Mouse (Mus musculus): Measurements from ENCODE around the gene Emid1. TPM values are rescaled to one million over a fixed set of nuclear protein-coding genes. Genes with fewer than 3 reads are reported as not detected.
A peak's percentile ranks its signal among the peaks of the same experiment; 100 is the strongest.

Emid1 gene
- polyA plus RNA-seq, 1 experiment from 2014 or later = 48.7 TPM

DNA sequence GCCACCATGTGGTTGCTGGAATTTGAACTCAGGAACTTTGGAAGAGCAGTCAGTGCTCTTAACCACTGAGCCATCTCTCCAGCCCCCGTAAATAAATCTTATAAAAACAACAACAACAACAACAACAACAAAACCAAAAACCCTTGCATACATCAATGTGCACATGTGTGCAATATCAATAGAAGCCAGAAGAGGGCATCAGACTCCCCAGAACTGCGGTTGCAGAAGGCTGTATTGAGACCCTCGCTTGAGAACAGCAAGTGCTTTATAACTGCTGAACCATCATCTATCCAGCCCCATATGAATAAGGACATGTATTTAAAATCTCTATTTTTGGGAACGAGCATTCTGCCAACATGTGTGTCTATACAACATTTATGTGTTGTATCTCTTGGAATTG is 77.2 kb downstream of the Emid1 start:
- ATAC-seq (ENCODE audit: low FRiP score, low TSS enrichment) (no peak), DNase-seq (ENCODE audit: low spot score) (no peak)
- Histone ChIP-seq H3K4me3 (ENCODE audit: low read depth, low read length) (no peak overlapping the region), H3K9me3 (ENCODE audit: control insufficient read depth, low read length) (no peaks in the 10 kb centered on the region), H3K36me3 (ENCODE audit: control insufficient read depth, insufficient read depth, low read length) (peaks cover 38% of the 10 kb centered on the region), H3K4me2 (replicated peaks; ENCODE audit: low read depth) (no peak overlapping the region), H3K27ac (replicated peaks) (no peak overlapping the region), H3K9ac (ENCODE audit: low read length) (no peak overlapping the region), H3K4me1 (replicated peaks; ENCODE audit: control insufficient read depth, insufficient read depth) (no peaks in the 10 kb centered on the region), H3K27me3 (ENCODE audit: control insufficient read depth, insufficient read depth, low read length) (no peaks in the 10 kb centered on the region)
- TF ChIP-seq CTCF (IDR thresholded peaks at IDR 0.05; ENCODE audit: low read depth) (peak; percentile 68), EP300 (optimal IDR thresholded peaks at IDR 0.05) (no peak)
- WGBS = 72% methylated on average over 4 of the region's 4 CpGs

DNA sequence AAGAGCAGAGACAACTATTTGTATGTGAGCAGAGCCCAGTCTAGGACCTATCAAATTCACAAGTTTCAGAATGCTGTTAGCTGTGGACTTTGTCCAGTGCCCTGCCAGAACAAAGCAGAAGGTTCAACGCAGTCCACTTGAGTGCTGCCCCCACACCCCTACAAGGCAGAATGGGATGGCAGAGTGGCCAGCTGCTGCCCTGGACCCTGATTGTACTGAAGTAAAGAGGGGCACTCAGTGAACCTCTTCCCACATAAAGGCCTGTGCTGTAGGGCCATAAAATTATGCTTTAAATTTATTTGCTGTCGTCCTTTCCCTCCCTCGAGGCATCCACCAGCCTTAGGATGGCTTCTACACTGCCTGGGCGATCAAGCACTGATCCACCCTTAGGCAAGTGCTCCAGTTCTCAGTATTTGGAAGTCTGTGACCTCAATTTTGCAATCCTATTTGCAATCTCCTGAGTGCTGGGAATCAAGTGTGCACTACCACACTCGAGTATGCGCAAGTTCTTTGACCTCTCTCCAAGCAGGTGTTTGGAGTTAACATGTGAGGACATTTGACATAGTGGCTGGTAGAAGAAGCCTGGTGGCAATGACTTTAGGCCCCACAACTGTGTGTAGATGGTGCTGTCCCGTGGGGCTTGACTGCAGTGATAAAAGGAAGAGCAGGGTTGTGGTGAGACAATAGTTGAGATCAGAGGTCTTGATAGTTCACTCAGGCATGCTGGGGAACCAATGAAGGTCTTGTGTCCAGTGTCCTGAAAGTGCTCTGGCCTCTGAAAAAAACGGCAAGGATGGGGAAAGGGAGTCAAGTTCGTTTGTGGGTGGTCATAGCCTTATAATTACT is 83.7 kb downstream of the Emid1 start:
- Histone ChIP-seq H3K4me3 (ENCODE audit: low read depth, low read length) (no peak overlapping the region), H3K36me3 (ENCODE audit: control insufficient read depth, insufficient read depth, low read length) (peaks cover 29% of the 10 kb centered on the region), H3K4me1 (replicated peaks; ENCODE audit: control insufficient read depth, insufficient read depth) (peaks cover 7% of the 10 kb centered on the region), H3K9ac (ENCODE audit: low read length) (no peak overlapping the region), H3K27ac (replicated peaks) (no peak overlapping the region), H3K4me2 (replicated peaks; ENCODE audit: low read depth) (no peak overlapping the region), H3K27me3 (ENCODE audit: control insufficient read depth, insufficient read depth, low read length) (no peaks in the 10 kb centered on the region), H3K9me3 (ENCODE audit: control insufficient read depth, low read length) (no peaks in the 10 kb centered on the region)
- ATAC-seq (ENCODE audit: low FRiP score, low TSS enrichment) (no peak), DNase-seq (ENCODE audit: low spot score) (no peak)
- TF ChIP-seq CTCF (IDR thresholded peaks at IDR 0.05; ENCODE audit: low read depth) (no peak), EP300 (optimal IDR thresholded peaks at IDR 0.05) (no peak)
- 74% methylated on average over 9 of the region's 9 CpGs for WGBS

DNA sequence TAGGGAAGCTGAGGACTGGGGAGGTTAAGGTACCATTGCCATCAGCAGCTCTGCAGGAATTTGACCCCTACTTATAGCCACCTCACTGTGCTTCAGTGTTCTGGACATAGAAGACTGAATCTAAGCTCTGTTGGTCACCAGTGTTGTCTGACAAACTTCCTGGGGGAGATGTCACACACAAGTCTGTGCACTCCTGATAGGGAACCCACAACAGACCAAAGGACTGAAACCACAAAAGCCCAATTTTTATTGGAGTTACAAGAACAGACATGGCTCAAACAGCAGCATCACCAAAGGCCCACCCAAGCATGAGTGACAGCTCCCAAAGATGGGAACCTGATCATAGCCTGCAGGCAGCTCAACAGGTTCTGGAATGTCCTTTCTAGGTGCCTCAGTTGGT is 85.0 kb downstream of the Emid1 start:
- Histone ChIP-seq H3K27ac (replicated peaks) (no peak overlapping the region), H3K4me1 (replicated peaks; ENCODE audit: control insufficient read depth, insufficient read depth) (peaks cover 17% of the 10 kb centered on the region), H3K4me3 (ENCODE audit: low read depth, low read length) (no peak overlapping the region), H3K9me3 (ENCODE audit: control insufficient read depth, low read length) (no peaks in the 10 kb centered on the region), H3K36me3 (ENCODE audit: control insufficient read depth, insufficient read depth, low read length) (peaks cover 17% of the 10 kb centered on the region), H3K9ac (ENCODE audit: low read length) (no peak overlapping the region), H3K4me2 (replicated peaks; ENCODE audit: low read depth) (no peak overlapping the region), H3K27me3 (ENCODE audit: control insufficient read depth, insufficient read depth, low read length) (no peaks in the 10 kb centered on the region)
- no peak for DNase-seq (ENCODE audit: low spot score)
- no peak for TF ChIP-seq EP300 (optimal IDR thresholded peaks at IDR 0.05)
- TF ChIP-seq CTCF (IDR thresholded peaks at IDR 0.05; ENCODE audit: low read depth) = no peak
- no peak for ATAC-seq (ENCODE audit: low FRiP score, low TSS enrichment)

DNA sequence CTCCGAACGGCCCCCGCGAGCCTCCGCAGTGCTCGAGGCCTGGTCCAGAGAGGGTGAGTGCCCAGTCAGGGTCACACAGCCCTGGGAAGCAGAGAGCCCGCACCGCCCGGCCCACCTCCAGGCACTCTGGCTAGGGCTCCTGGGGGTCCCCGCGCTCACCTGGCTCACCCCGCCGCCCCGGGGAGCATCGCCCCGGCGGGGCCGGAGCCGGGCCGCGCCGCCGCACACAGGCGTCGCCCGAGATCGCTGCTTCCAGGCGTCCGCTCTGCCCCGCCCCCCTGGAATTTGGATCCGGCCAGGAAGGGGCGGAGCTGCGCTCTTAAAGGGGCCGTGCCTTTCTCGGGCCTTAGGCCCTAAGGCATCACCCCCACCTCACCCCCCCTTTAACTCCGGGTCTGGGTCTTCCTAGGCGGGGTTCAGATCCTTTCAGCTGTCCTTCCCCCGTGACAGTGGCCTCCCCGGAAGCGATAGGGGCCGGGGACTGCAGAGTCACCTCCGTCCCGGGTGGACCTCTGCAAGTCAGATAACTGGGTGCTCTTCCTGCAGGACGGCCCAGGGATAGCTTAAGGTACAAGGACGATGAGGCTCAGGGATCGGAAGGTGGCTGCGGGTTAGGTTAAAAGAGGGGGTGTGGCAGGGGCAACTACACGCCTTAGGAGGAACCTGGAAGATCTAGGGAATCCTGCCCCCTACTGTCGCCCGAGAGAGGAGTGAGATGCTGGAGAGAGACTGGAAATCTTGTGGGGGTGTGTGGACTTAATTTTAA is 86.8 kb downstream of the Emid1 start, which contains the start of gene Gas2l1:
Gene Gas2l1 (minus strand): TSS at position 272 of the 766 bp plus-strand sequence.
- H3K27ac ChIP-seq (replicated peaks) = peak within 1 kb of the TSS; percentile 56; the same call in 1 of the 2 replicates
- peak; percentile 68 for ATAC-seq (ENCODE audit: low FRiP score, low TSS enrichment)
- peak; percentile 81 for TF ChIP-seq CTCF (IDR thresholded peaks at IDR 0.05; ENCODE audit: low read depth)
- TF ChIP-seq EP300 (optimal IDR thresholded peaks at IDR 0.05) = no peak
- under 1% methylated on average over 50 of the region's 50 CpGs for WGBS
- peak within 1 kb of the TSS; percentile 71 for H3K4me2 ChIP-seq (replicated peaks; ENCODE audit: low read depth)
- peaks cover 25% of the 10 kb centered on the region for H3K4me1 ChIP-seq (replicated peaks; ENCODE audit: control insufficient read depth, insufficient read depth)
- no peaks in the 10 kb centered on the region for H3K9me3 ChIP-seq (ENCODE audit: control insufficient read depth, low read length)
- DNase-seq (ENCODE audit: low spot score) = peak; percentile 92
- H3K27me3 ChIP-seq (ENCODE audit: control insufficient read depth, insufficient read depth, low read length) = 0 out of 2 replicates have a peak, but pooled peaks cover 2% of the 10 kb centered on the region
- peaks cover 10% of the 10 kb centered on the region; the same call in 1 of the 2 replicates for H3K36me3 ChIP-seq (ENCODE audit: control insufficient read depth, insufficient read depth, low read length)
- H3K4me3 ChIP-seq (ENCODE audit: low read depth, low read length) = peak within 1 kb of the TSS; percentile 72
- peak within 1 kb of the TSS; percentile 75 for H3K9ac ChIP-seq (ENCODE audit: low read length)

DNA sequence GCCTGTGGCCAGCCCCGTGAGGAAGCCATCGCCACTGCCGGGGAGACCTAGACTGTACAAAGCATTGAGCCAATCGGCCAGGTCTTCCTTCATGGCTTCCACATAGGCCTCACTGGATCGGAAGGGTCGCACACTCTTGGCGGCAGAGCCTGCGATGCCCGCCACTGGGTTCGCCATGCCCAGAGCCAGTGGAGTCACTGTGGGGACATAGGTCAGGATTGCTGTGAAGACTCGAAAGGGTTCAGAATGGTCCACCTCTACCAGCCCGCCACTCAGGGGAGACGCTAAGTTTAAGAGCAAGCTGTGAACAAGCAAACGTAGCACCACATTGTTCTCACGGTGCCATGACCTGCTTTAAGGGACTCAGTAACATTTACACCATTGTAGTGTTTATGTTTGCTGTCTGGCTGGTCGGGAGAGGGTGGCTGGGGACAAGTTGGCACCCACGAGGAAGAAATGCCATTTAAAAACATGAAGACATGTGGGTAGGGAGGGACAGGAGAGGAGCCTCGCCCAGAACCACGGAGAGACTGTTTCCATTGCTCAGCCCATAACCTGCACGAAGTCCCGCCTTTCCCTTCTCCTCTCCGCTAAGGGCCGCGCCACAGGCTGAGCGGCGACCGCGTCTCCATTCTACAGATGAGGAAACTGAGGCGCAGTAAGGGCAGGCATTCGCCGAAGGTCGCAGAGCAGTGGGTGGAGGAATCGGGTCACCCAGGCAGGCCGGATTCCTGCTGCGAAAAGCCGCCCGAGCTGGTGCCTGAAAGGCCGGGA is 87.6 kb downstream of the Emid1 start:
- 0 out of 2 replicates have a peak, but pooled peaks cover 2% of the 10 kb centered on the region for H3K27me3 ChIP-seq (ENCODE audit: control insufficient read depth, insufficient read depth, low read length)
- no peak for TF ChIP-seq CTCF (IDR thresholded peaks at IDR 0.05; ENCODE audit: low read depth)
- no peak for TF ChIP-seq EP300 (optimal IDR thresholded peaks at IDR 0.05)
- 16% methylated on average over 36 of the region's 38 CpGs for WGBS
- peaks cover 9% of the 10 kb centered on the region; the same call in 1 of the 2 replicates for H3K36me3 ChIP-seq (ENCODE audit: control insufficient read depth, insufficient read depth, low read length)
- peaks cover 25% of the 10 kb centered on the region for H3K4me1 ChIP-seq (replicated peaks; ENCODE audit: control insufficient read depth, insufficient read depth)
- H3K4me3 ChIP-seq (ENCODE audit: low read depth, low read length) = peak overlapping the region; percentile 72
- peak overlapping the region; percentile 56; the same call in 1 of the 2 replicates for H3K27ac ChIP-seq (replicated peaks)
- peak overlapping the region; percentile 75 for H3K9ac ChIP-seq (ENCODE audit: low read length)
- H3K9me3 ChIP-seq (ENCODE audit: control insufficient read depth, low read length) = no peaks in the 10 kb centered on the region
- ATAC-seq (ENCODE audit: low FRiP score, low TSS enrichment) (peak; percentile 15; the same call in 1 of the 2 replicates), DNase-seq (ENCODE audit: low spot score) (peak; percentile 53)
- H3K4me2 ChIP-seq (replicated peaks; ENCODE audit: low read depth) = peak overlapping the region; percentile 71
